Mouse (Mus musculus): ENCODE results near the gene 1700061G19Rik.

DNA sequence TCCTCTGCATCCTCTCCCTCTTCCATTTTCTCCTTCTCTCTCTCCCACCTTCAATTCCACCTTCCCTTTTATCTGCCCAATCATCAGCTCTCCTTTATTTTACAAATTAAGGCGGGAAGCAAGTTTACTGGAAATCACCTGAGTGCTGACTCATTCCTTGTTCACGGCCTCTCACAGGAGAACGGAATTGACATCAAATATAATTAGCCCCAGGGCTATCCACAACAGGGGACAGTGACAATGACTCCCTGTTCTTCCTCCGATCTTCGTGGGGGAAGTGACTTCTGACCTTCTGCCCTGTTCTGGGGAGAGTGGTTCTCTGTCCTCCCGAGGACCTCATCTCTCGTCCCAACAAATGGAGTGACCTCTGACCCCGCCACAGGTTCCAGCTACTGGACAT lies 1.7 kb downstream of the 1700061G19Rik start:
- TF ChIP-seq POLR2A (IDR thresholded peaks at IDR 0.05; ENCODE audit: low read depth, low read length): no peak
- no peak for TF ChIP-seq CTCF (IDR thresholded peaks at IDR 0.05; ENCODE audit: extremely low read depth, insufficient read length, insufficient replicate concordance, low read depth, low read length)
